Mouse (Mus musculus) layer of hippocampus, adult 2 months (tissue): ENCODE measurements at regions not wholly inside any gene's neighbourhood (a gene's known extent, or its start where the extent isn't known, plus 50 kb on each side); places are given as distances from the start of the nearest gene placed in this dataset.

ENCODE experiments used
- DNase-seq, 2 experiments: peaks; one replicate each; pipeline ENCODE4 v3.0.0; 2022; ENCODE audit warnings: low spot score in 2 of 2
- H3K27ac ChIP-seq: fragments of 200-600 bp; 2 replicates; pipeline ENCODE4 v1.8.1; 2022
- H3K4me3 ChIP-seq: fragments of 200-600 bp; 2 replicates; pipeline ENCODE4 v1.8.1; 2022; ENCODE audit warnings: mild to moderate bottlenecking
- CTCF ChIP-seq: fragments of 200-600 bp; conservative IDR thresholded peaks from 2 replicates; pipeline ENCODE4 v1.8.1; 2022; ENCODE audit warnings: antibody characterized with exemption, mild to moderate bottlenecking, moderate library complexity

DNA sequence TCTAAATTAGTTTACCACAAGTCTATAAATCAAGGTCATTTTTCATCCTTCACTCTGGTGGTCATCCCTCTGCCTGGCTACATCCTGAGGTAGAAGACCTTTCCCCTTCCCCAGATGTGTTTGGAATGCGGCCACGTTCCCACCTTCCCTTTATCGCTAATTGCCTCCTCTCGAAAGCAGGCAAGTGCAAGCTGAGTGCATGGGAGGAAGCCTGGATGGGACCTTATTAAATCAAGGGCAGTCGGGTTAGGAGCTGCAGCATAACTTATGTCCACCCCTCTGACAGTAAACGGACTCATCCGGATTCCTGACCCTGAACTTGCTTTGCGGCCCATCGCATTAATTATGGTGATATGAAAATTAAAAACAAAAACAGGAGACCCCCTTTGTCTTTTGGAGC lies 983.5 kb downstream of the Slc4a3 start:
- DNase-seq, result no peak
- TF ChIP-seq CTCF, result no peak
- H3K4me3 ChIP-seq, result no peak overlapping the region
- H3K27ac ChIP-seq, result no peak overlapping the region

DNA sequence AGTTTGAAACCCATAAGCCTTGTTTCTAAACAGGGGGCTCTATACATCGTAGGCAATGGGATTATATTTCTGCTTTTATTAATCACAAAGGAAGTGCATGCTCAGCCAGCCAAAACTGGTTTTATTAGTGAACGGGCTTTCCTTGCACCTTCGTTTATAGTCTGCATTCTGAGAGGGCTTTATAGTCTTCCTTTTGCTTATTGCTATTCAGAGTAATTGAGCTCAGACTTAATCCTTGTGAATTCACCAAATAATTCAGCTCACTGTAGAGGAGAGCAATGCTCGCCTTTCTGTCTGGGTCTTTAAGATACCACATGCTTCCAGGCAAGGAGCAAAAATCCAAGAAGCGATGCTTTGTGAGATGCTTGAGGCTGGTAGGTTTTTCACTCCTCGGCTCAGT lies 984.3 kb downstream of the Slc4a3 start:
- Histone ChIP-seq H3K27ac (no peak overlapping the region), H3K4me3 (no peak overlapping the region)
- TF ChIP-seq CTCF, result no peak
- no peak for DNase-seq

DNA sequence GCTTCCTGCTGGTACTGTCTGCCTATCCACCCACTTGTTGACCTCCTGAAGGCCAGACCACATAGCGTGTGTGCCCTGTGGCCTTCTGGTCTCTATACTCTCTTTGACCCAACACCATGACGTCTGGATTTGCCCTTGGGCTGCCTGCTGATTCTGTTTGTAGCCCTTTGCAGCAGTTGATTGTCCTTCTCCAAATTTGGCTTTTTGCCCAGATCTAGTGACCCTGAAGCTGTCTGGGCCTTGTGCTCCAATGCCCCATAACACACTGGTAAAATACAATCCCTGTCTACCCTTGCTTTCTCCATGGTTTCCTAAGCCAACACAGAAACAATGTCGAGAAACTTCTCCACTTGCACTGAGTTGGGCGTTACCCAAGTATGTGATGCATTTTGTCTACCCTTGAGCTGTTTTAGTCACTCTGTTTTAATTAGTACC lies 979.3 kb downstream of the Epha4 start:
- no peak overlapping the region for H3K27ac ChIP-seq
- no peak overlapping the region for H3K4me3 ChIP-seq
- no peak for DNase-seq
- TF ChIP-seq CTCF, result no peak

DNA sequence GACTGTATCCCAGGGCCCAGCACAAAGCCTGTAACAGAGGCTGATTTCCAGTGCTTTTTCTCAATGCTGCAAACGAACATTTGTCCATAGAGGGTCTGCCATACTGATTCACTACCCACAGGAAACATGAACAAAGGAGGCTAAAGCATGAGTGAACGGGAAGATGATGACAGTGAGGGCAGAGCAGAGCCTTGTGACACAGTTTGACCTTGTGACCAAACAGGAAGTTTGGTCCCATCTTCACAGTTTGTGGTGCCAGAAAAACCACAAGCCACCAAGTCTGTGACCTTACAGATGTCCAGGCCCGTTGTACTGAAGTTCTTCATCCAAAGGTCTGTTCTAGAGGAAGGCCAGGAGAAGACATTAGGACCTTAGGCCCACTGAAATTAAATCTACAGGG lies 974.4 kb downstream of the Epha4 start:
- H3K27ac ChIP-seq, result no peak overlapping the region
- no peak for TF ChIP-seq CTCF
- DNase-seq, result no peak
- H3K4me3 ChIP-seq, result no peak overlapping the region

DNA sequence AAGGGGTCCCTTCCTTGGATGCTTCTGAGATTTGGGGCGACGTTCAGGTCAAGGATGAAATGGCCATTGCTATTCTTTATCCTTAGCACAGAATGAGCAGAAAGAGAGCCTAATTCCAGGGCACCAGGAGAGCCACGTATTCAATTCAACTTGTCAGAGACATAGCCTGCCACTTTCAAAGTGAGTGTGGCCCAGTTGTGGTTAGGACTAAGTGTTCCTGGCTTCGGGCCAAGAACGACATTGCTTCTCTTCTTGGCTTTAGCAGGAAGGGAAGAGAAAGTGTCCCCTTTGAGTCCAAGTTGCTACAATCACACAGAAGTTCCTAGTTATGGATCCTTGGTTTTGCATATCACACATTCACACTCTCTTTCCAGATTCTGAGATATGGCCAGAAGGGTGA lies 964.0 kb downstream of the Epha4 start:
- Histone ChIP-seq H3K27ac (no peak overlapping the region), H3K4me3 (no peak overlapping the region)
- TF ChIP-seq CTCF, result no peak
- DNase-seq, result no peak

DNA sequence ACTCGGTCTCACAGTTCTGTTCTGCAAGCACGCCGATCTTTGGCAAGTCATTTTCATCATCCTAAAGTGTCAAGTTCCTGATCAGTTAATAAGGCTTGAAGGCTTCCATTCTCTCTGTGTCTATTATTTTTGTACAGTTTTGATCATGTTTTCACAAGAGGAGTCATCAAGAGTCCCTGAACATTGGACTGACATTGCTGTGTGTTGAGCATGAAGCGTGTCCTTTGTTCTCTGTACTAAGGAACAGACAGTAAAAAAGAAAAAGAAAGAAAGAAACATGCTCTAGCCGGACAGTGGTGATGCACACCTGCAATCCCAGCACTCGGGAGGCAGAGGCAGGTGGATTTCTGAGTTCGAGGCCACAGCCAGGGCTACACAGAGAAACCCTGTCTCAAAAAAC lies 955.4 kb downstream of the Epha4 start:
- no peak for DNase-seq
- TF ChIP-seq CTCF, result no peak

DNA sequence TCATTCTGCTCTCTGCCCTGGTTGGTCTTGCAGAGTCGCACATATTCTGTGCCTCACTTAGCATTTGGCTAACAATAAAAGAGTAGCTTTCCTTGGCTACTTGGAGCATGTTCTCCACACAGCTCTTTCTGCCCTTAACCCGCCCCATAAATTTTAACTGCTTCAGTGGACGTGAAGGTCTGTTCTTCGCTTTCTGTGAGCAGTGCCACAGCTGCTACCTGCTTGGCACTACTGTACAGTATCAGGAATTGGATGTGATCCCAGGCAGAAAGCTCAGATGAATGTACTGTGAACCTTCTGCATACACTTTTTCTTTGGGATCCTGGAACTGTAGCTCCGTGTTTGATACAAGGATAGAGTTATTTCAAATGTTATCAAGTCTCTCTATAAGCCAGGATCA lies 939.4 kb downstream of the Epha4 start:
- no peak for DNase-seq
- TF ChIP-seq CTCF, result no peak
- Histone ChIP-seq H3K27ac (no peak overlapping the region), H3K4me3 (no peak overlapping the region)

More for the DNA sequence above, 955.4 kb downstream of the Epha4 start:
- no peak overlapping the region for H3K4me3 ChIP-seq
- no peak overlapping the region for H3K27ac ChIP-seq

DNA sequence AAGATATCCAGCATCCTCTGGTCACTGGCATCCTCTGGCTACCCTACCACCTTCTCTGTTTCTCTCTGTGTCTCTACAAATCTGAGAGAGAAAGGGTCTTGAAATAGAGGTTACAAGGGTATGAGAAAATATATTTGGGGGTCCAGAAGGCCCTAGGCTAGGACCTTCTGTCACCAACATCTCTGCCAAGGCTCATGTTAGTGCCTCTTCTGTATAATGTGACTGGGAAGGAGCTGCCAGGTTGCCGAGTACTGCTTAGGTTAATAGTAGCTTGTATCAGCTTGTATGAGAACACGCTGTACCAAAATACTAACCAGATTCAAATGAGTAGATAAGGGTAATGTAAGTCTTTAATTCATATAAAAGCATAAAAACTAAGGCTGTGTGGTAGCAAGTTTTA lies 929.0 kb downstream of the Epha4 start:
- TF ChIP-seq CTCF, result no peak
- H3K27ac ChIP-seq, result no peak overlapping the region
- no peak for DNase-seq
- H3K4me3 ChIP-seq, result no peak overlapping the region

DNA sequence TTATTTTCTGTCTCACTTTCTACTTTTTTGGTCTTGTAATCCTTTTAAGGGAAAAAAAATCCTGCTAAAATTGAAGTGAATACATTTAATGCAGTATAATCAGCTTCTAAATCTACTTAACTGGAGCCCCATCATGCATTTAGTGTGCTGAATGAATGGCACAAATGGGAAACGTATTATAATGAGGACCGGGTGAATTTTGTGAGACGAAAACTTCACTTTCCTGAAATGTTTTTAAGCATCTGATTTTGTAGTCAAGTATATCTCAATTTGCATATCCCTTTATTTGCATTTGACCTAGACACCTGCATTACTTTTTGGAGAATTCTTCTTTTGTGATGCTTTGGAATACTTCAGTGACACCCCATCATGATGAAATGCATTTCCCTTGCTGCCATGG lies 889.1 kb downstream of the Epha4 start:
- no peak overlapping the region for H3K27ac ChIP-seq
- H3K4me3 ChIP-seq, result no peak overlapping the region
- no peak for DNase-seq
- no peak for TF ChIP-seq CTCF

DNA sequence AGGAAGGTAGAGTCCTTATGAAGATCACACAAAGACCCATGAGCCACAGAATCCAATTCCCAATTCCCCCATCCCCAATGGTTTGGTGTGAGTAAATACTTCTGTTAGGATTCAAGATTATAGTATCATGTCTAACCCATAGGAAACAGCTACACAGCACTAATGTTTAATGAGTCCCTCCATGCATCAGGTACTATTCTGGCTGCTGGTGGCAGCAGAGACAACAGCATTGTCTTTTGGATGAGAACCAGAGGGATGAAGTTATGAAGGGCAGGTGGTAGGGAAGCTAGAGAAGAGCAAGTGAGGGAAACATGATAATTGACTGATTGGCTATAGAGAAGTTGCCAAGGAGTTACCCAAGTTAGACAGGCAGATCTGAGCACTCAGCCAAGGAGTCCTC lies 885.0 kb downstream of the Epha4 start:
- H3K4me3 ChIP-seq, result no peak overlapping the region
- DNase-seq, result no peak
- H3K27ac ChIP-seq, result no peak overlapping the region
- TF ChIP-seq CTCF, result peak; percentile 46

DNA sequence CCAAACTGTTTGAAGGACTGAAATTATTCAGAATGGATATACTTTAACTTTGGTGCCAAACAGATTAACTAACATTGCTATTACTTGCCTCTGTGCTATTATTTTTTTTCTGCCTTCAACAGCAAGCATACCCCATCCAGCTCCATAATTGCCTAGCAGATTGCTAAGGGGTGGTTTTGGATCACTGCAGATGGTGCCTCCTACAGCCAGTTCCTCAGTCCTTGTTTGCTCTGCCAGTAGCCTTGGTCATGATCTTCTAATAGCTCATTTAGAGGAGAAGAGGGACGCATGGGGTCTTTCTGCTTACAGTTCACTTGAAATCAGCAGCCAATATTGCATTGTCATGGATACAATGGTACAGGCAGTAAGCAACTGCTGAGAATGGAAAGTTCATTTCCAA lies 880.8 kb downstream of the Epha4 start:
- no peak overlapping the region for H3K4me3 ChIP-seq
- no peak for TF ChIP-seq CTCF
- H3K27ac ChIP-seq, result peak overlapping the region; percentile 82
- peak; percentile 56 to 63 for DNase-seq

DNA sequence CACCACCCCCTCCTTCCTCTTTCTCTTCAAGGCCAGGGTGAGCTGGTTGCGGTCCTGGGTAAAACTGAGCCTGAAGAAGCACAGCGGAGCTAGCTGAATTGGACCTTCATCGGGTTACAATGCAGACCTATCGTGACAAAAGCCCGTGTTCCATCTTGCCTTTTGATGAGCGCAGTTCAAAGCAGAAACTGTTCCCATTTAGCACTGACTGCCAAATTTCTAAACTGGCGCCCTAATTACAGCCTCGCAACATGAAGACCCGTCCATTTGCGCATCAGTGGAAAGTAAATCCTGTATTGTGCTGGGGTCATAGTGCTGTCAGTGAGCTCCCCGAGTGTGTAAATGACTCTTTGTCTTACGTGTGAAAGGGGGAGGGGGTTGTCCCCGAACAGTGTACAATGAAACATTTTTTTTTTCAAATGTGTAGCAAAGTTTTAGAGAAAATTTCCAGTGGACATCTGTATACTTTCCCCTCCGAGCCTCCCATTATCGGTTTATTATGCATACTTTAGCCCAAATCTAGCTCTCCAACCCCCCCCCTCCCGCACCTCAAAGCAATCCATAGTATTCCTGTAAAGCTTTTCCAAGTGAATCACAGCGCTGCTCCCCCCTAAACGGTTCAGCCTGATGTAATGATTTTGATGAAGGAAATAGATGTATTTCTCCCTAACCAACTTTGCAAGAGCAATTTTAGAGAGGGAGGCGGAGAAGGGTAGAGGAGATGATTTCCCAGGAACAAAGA lies 877.4 kb downstream of the Epha4 start:
- peak; percentile 21 to 41 for DNase-seq
- H3K27ac ChIP-seq, result peak overlapping the region; percentile 86
- no peak for TF ChIP-seq CTCF
- peak overlapping the region; percentile 28 for H3K4me3 ChIP-seq

DNA sequence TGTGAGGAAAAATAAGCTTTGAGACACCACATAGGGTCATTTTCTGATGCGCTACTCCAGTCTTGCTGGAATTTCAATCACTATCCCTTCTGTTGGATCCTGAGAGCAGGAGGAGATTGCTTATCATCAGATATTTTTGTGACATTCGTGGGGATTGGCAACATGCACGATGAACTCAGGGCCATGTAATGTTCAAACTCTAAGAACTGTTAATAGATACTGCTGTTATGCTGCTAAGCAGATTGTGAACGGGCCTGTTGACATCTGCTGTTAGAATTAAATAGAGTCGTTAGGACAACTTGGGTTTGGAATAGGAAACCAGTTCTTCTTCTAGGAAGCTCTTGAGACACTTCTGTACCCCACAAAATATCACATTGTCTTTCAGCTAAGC lies 876.9 kb downstream of the Epha4 start:
- peak; percentile 22 to 23 for DNase-seq
- Histone ChIP-seq H3K27ac (peak overlapping the region; percentile 86), H3K4me3 (no peak overlapping the region; the same call in 1 of the 2 replicates)
- no peak for TF ChIP-seq CTCF

DNA sequence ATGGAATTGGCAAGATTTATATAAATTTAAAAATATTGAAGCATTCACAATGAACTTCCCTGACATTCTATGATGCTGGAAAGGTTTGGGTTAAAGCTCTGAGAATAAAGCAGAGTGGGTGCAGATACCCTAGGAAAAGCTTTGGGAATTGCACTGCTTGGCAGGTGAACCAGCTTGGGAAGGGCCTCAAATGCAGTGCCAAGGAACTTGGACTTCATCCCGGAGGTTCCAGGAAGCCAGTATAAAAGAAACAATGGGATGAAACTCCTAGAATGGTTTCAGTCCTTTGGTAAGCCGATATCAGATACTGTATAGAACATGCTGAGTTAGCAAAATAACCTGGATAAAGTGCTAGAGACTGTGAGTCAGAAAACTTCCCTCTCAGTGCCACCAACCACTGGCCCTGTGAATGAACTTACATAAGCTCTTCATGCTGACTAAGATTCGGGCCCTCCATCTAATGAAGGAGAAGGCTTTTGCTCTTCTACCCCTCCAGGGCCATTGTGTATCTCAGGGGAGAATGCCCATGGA lies 873.6 kb downstream of the Epha4 start:
- Histone ChIP-seq H3K4me3 (no peak overlapping the region), H3K27ac (peak overlapping the region; percentile 25; the same call in 1 of the 2 replicates)
- DNase-seq, result no peak
- no peak for TF ChIP-seq CTCF

DNA sequence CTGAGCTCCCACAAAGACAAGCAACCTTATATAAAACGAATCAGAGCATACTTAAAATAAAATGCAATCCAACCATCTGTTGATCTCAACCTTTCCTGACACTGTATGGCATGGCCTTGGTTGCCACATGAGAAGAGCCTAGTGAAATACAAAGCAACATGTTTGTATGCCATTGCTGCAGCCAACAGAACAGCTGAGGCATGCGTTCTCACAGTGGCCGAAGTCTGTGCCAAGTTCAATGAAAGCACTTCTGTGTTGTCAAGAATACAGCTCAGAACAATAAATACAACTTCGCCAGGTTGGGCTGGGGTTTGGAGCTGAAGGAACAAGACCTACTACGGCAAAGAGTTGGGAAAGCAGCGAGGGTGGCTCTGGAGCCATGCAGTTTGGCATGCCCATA lies 872.2 kb downstream of the Epha4 start:
- DNase-seq, result no peak
- no peak for TF ChIP-seq CTCF
- Histone ChIP-seq H3K4me3 (no peak overlapping the region), H3K27ac (no peak overlapping the region)
